Mouse (Mus musculus) kidney, adult 11 months (tissue): ENCODE measurements around the gene Ccdc51.
A peak's percentile ranks its signal among the peaks of the same experiment; 100 is the strongest.

Experiments used
- DNase-seq: peaks from one replicate; pipeline ENCODE4 v3.0.0; 2022

Ccdc51 gene

GRCm38 (mm10) chr9:109097291-109097690, 15.0 kb downstream of the Ccdc51 start:
- no peak for DNase-seq

GRCm38 (mm10) chr9:109097831-109098230, 15.5 kb downstream of the Ccdc51 start:
- peak; percentile 52 for DNase-seq

- DNase-seq = no peak
These were observed 16.1 kb downstream of the Ccdc51 start for GRCm38 (mm10) chr9:109098366-109098765.

GRCm38 (mm10) chr9:109098969-109099368, 16.7 kb downstream of the Ccdc51 start:
- peak; percentile 87 for DNase-seq

- no peak for DNase-seq
These were observed 18.1 kb downstream of the Ccdc51 start for GRCm38 (mm10) chr9:109100307-109100928.

- no peak for DNase-seq
These were observed 19.7 kb downstream of the Ccdc51 start for GRCm38 (mm10) chr9:109101933-109102445.

- no peak for DNase-seq
These were observed 20.2 kb downstream of the Ccdc51 start for GRCm38 (mm10) chr9:109102541-109102940.

- DNase-seq = no peak
These were observed 21.0 kb downstream of the Ccdc51 start for GRCm38 (mm10) chr9:109103250-109103649.

- DNase-seq = no peak
These were observed 21.8 kb downstream of the Ccdc51 start for GRCm38 (mm10) chr9:109104083-109104482.

GRCm38 (mm10) chr9:109105011-109105410, 22.7 kb downstream of the Ccdc51 start:
- peak; percentile 43 for DNase-seq

GRCm38 (mm10) chr9:109105648-109106047, 23.4 kb downstream of the Ccdc51 start:
- no peak for DNase-seq

GRCm38 (mm10) chr9:109107341-109107740, 25.0 kb downstream of the Ccdc51 start:
- no peak for DNase-seq

- DNase-seq = no peak
These were observed 27.9 kb downstream of the Ccdc51 start for GRCm38 (mm10) chr9:109110240-109110639.

- DNase-seq = no peak
These were observed 28.8 kb downstream of the Ccdc51 start for GRCm38 (mm10) chr9:109111101-109111500.

GRCm38 (mm10) chr9:109111591-109111990, 29.3 kb downstream of the Ccdc51 start:
- no peak for DNase-seq

GRCm38 (mm10) chr9:109113331-109113730, 31.0 kb downstream of the Ccdc51 start:
- DNase-seq = no peak

GRCm38 (mm10) chr9:109114276-109114675, 32.0 kb downstream of the Ccdc51 start:
- peak; percentile 1 for DNase-seq

GRCm38 (mm10) chr9:109114871-109115270, 32.6 kb downstream of the Ccdc51 start:
- DNase-seq = no peak

GRCm38 (mm10) chr9:109116205-109116604, 33.9 kb downstream of the Ccdc51 start:
- DNase-seq = no peak

GRCm38 (mm10) chr9:109118106-109118505, 35.8 kb downstream of the Ccdc51 start:
- DNase-seq = no peak

GRCm38 (mm10) chr9:109119571-109119970, 37.3 kb downstream of the Ccdc51 start:
- DNase-seq = no peak

- no peak for DNase-seq
These were observed 38.7 kb downstream of the Ccdc51 start for GRCm38 (mm10) chr9:109120956-109121355.

GRCm38 (mm10) chr9:109122553-109123085, 40.3 kb downstream of the Ccdc51 start:
- DNase-seq = no peak

GRCm38 (mm10) chr9:109123266-109123665, 41.0 kb downstream of the Ccdc51 start:
- no peak for DNase-seq

GRCm38 (mm10) chr9:109124164-109124563, 41.9 kb downstream of the Ccdc51 start:
- no peak for DNase-seq
